Mouse (Mus musculus) E14TG2a.4 (cell line): ENCODE measurements around the gene Adcy7.

ENCODE experiments used
- CTCF ChIP-seq: conservative IDR thresholded peaks from 2 replicates; pipeline ENCODE4 v1.5.1; 2014; ENCODE audit warnings: low read length
- NANOG ChIP-seq: IDR thresholded peaks from 2 replicates; pipeline ENCODE4 v1.6.1; 2014; ENCODE audit warnings: borderline replicate concordance, low read length, mixed read lengths
- POU5F1 ChIP-seq: IDR thresholded peaks from 2 replicates; pipeline ENCODE4 v1.6.1; 2014; ENCODE audit warnings: low read length, borderline replicate concordance

- TF ChIP-seq CTCF (peak; percentile 36), NANOG (no peak), POU5F1 (no peak)
Observed at GRCm38 (mm10) chr8:88357946-88358345, 85.7 kb downstream of the Adcy7 start.
